Mouse (Mus musculus) thymus, postnatal 14 days (tissue): Measurements from ENCODE around the gene Ms4a14.
"Not testable (repeated sequence)": the region's sequence is repeated elsewhere in the genome, so short reads cannot be mapped to it uniquely, and the experiment has no call there.

Experiments used
- DNase-seq: peaks from one replicate; pipeline ENCODE4 v3.0.0; 2021

Ms4a14 gene

DNA sequence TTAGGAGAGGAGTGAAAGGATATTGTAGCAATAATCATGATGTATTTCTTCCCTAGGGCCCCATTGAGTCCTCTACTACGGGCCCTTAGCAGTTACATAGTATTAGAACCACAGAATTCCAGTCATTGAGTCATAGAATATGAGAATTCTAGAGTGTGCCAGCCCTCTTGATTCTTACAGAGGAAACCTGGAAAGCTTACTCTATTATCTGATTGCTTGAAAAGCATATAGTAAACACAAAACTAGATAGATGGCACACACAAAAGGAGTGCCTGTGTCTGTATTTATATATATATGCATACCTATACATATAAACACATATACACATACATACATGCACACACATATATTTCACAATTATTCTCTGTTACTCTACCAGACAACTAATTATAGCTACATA is at the start of gene Ms4a14:
Ms4a14 (minus strand) TSS at position 101 of the 400 bp plus-strand sequence.
- no peak for DNase-seq

DNA sequence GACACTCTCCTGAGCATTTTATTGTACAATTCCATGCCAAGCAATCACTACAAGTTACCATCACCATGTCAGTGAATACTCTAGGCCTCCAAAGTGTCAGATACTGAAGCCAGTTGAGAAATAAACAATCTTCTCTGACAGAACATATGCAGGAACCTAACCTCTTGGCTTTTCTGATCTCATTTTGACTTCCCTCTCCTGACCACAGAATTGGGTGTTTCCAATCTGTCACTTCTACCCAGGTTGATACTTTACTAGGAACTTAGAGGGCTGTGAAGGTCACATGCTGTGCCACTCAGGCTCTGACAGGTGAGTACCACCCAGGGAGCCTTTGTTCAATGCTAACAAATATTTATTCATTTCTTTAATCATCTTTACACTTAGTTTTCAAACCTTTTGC is 47.7 kb upstream of the Ms4a14 start:
- DNase-seq: peak; percentile 9

DNA sequence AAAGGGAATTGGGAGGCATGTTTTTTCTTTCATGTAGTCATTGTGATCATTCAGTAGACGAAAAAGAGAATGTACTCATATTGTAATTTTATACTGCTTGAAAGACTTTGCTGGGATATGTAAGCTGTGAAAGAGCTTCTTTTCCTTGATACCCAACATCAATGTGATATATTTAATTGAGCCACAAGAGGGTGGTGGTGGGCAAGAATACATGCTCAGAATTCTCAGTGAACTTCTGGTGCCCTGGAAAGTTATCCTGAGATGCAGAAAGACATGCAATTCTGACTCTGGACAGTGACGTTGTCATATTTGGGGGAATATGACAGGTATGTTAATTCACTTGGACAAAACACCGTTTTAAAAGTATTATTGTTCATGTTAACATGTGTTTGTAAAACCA is 45.9 kb upstream of the Ms4a14 start:
- peak; percentile 38 for DNase-seq

DNA sequence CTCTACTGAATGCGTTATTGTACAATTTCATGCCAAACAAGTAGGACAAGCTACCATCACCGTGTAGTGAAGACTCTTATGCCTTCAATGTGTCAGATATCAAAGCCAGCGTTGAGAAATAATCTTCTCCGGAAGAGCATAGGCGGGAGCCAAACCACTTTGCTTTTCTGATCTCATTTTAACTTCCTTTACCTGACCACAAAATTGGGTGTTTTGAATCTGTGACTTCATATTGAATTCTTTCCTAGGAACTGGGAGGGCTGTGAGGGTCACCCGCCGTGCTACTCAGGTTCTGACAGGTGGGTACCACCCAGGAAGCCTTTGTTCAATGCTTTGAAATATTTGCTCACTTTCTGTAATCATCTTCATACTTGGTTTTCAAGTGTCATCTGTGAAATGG is 41.5 kb upstream of the Ms4a14 start:
- peak; percentile 50 for DNase-seq

DNA sequence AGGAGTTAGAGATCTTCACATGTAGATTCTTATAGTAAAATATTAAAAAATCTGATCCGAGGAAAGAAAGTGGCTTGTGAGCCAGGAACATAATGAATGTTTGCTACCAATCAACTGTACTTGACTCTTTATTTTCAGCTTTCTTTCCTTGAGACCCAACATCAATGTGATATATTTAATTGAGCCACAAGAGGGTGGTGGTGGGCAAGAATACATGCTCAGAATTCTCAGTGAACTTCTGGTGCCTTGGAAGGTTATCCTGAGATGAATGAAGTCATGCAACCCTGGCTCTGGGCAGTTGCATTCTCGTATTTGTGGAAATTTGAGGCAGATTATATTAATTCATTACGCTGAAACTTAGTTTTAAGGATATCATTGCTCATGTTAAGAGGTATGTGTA is 37.6 kb upstream of the Ms4a14 start:
- DNase-seq: peak; percentile 28

DNA sequence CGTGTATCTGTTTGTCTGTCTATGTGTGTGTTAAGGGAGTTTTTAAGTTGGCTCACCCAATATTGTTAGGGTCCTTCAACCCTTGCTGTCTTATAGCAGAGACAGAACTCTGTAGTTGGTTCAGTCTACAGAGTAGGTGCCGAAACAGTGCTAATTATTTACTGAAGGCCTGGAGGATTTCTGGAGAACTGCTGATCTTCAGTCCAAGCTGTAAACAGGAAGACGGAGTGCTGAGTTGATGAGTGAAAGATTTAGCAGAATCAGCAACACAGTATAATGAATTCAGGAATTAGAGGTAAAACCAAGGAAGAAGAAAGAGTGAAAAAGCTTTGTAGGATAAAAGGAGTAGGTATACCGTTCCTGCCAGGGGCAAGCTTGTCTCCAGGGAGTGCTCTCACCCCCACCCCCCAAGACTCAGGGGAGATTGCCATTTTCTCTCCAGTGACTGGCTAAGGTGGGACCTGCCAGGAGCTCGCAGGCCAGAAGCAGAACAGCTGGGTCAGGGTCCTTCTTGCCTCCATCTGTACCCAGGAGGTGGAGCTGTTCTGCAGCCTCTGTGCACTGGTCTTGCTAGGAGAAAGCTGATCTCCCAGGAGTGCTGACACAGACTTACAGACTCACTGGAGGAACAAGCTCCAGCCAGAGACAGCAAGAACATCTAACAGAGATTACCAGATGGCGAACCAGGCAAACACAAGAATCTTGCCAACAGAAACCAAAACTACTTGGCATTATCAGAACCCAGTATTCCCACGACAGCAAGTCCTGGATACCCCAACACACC is 35.6 kb upstream of the Ms4a14 start:
- peak; percentile 30 for DNase-seq

DNA sequence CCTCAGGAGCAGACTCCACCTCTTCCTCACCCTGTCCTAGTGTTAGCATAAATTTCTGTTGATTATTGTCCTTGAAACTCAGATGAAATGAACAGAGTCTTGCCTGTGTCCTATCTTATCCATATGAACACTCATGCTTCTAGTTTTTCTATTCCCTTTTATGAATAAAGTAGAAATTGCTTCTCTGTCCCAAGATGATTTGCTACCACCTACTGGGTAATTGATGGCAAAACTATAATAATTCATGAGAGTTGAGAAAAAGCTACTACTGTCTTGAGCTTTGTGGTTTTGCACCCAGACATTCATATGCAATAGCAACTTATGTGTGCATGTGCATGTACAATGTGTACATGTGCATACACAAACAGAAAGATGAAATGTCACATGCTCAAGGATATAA is 29.7 kb upstream of the Ms4a14 start:
- no peak for DNase-seq

DNA sequence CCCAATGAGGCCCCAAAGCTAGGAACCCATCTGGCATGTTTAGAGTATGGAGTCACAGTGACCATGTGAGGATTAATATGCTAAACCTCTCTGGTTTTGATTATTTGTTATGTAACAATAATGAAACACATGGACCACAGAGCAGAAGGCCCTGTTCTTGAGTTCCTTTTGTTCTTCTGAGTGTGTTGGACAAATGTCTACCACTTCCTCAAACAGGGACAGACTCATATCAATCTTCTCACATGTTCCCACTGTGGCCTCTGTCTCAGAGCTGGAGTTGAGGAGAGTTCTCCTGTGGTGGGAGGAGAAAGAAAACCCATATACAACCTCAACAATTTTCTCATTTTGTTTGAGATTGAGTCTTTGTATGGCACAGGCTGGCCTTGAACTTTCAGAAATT is 28.9 kb upstream of the Ms4a14 start:
- no peak for DNase-seq

DNA sequence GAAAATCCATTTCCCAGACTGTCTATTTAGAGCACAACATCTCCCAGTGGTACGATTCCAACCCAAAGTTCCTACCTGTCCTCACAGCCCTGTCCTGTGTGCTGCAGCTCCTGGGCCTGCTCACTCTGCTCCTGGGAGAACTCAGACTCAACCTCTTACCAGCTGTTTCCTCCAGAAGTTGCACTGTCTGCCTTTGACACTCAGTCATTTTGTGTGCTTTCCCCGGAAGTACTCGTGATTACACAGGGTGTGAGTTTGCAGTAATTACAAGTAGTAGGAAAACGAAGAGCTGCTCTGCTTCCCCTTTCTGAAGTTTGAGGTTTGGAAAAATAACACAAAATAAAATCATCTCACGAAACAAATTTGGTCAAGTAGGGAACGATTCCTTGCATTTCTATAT is 21.7 kb upstream of the Ms4a14 start, which contains the start of gene Ms4a7:
Ms4a7 (minus strand) TSS at position 215 of the 400 bp plus-strand sequence.
- DNase-seq: no peak

DNA sequence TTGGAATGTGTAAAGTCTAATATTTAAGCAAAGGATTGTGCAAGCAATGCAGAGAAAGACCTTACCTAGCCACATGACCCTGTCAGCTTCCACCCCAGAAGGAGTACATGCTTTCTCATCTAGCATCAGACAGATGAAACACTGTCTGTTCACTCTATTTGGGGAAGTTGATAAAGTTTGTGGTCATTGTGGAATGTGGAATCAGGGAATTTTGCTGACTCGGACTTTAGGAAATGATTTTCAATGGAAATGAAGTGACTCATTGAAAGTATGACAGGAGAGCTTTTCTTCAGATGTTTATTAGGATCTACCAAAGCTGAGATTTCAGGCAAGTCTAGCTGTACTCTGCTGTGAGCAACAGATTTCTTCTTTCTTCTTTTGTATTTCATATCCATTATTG is 6.9 kb upstream of the Ms4a14 start:
- DNase-seq: no peak

DNA sequence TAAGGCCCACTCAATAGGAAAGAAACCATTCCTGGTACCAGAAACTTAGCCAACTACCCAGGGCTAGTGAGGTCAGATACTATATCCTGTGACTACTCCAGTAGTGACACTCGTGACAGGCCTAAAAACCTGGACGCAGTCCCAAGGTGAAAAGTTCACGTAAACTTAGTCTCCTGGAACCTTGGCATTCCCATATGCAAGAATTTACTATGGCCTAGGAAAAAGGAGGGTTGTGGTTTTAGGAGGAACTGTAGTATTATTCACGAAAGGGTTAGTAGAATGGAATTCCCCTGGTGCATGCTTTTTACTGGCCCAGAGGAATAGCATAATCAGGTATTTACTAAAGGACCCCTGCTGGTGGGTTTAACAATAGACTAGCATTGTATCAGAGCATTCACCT is 2.5 kb upstream of the Ms4a14 start:
- DNase-seq: no peak

DNA sequence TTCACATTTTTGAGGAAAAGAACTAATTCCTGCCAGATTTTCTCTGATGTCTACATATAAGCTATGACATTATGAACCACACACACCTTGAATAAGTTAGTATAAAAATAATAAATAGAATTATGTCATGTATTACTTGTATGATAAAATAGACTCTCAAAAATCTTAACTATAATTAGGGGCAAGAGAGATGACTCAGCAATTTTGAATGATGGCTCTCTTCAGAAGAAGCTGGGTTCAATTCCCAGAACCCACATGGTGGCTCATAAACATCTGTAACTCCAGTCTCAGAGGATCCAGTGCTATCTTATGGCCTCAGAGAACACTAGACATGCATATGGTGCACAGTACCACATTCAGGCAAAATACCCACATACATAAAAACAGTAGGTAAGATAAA is 5.4 kb downstream of the Ms4a14 start:
- no peak for DNase-seq

DNA sequence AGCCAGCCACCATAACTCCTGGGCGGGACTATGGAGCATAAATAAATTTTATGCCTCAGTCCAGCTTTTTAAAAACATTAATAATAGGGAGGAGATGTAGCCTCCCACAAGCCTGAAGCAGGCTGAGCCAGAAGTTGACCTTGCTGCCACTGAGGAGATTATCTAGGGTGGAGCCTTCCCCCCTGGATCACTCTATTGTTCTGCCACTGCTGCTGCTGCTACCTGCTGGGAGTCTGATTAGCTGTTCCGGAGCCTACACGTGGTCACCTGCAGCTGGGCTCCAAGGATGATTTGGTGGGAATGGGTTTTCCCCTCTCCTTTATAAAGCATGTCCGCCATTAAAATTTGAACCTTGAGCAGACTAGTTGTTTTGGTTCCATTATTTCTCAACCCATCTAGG is 14.7 kb downstream of the Ms4a14 start:
- not testable (repeated sequence) for DNase-seq

DNA sequence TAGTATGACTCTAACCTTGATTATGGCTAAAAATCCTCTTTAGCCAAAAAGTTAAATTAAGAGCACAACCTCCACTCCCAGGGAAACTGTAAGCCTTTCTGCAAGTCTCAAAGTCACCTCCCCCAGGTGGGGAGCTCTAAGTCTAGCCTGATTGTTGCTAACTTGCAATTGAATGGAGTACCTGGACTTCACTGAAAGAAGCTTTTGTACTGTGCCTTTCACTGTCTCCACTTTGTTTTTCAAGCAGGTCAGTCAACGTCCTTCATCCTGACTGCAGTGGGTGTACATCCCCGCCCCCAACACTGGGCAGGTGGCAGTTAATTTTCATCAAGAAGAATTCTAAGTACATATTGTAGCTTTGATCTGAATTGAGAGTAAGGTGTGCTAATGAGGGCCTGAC is 15.3 kb downstream of the Ms4a14 start:
- DNase-seq: no peak

DNA sequence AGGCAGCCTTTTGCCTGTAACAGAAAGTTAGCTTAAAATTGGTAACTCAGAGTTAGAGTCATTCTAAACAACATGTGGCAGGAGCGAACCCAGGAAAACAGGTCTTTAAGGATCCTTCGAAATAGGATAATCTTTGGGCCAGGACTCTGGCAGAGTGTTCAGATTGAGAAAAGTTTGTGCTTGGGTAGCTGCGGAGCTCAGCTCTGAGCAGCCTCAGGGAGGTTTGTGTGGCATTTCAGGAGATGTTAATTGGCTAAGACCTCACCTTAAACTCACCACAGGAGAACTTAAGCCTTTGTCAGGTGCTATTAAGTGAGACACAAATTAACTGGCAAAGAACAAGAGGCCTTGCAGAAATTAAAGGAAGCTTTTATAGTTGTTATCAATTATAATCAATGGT is 20.6 kb downstream of the Ms4a14 start:
- not testable (repeated sequence) for DNase-seq

DNA sequence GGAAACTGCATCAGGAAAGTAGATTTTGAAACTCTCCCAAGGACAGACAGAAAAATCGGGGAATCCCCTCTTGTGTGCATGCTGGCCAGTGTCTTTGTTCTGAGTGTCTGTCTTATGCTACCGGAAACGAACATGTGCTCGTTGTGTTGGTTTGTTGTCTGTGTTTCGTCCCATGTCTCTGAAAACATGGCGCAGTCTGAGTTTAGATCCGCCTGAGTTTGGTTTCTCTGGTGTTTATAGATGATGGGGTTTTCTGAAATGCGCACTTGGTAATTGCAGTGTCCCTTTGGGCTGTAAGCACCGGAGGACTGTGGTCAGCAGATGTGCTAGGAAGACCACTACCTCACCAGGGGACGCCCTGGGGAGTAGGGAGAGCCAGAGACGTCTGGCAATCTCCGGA is 21.3 kb downstream of the Ms4a14 start:
- peak; percentile 8 for DNase-seq

DNA sequence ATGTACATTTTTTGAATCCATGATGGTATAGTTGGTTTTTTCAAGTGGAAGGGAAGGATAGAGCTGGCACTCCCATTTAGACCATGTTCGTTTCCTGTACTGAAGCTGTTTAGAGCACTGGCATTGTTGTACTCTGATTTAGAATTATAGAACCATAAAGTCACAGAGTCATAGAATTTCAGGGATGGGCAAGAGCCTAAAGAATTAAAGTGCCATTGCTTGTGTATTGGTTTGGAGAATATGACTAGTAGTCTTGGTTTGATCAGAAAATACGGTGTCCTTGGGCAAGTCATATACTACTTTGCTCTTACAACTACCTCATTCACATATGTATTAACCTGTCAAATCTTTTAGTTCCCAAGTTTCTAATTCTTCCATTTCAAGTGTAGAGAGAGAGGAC is 30.5 kb downstream of the Ms4a14 start, which contains the start of gene Ms4a5:
Ms4a5 (minus strand) TSS at position 101 of the 400 bp plus-strand sequence.
- DNase-seq: no peak

DNA sequence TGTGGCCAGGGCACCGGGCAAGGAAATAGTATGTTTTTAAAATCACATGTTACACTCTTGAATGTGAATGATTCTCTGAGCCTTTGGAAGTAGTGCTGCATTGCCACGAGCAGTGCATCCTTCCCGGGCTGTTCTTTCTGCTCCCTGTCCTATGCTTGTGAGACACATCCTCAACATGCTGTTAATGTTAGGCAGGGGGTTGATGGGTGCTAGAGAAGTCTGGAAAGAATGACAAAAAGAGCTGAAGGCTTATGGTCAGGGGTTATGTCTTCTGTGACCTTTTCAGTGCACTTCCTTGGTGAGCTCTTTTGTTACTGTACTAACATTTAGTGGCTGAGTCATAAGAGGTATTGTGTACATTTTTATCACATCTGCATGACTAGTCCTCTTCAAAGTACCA is 34.0 kb downstream of the Ms4a14 start:
- DNase-seq: no peak

DNA sequence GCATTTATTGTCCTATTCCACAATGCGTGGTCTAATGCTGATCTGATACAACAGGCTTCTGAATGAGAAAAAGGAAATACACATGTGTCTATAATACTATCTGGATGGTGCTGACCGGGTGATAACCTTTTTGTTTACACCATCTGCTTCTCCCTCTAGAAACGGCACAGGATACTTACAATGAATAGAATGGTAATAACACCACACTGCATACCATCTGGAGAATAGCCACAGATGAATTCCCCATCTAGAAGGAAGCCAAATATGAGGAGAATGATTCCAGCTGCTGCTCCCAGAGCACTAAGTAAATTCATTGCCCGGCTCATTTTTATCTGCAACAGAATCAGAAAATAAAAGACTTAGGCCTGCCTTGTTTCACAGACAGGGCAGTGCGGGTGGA is 37.8 kb downstream of the Ms4a14 start:
- DNase-seq: no peak

DNA sequence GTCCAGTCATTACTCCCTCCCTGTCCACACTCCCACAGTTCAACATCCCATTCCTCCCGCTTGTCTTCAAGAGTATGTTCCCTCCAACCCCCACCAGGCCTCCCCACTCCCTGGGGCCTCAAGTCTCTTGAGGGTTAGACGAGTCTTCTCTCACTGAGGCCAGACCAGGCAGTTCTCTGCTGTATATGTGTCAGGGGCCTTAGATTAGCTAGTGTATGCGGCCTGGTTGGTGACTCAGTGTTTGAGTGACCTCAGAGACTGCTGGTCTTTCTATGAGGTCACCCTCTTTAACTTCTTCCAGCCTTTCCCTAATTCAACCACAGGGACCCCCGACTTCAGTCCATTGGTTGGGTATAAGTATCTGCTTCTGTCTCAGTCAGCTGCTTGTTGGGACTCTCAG is 47.3 kb downstream of the Ms4a14 start:
- no peak for DNase-seq

DNA sequence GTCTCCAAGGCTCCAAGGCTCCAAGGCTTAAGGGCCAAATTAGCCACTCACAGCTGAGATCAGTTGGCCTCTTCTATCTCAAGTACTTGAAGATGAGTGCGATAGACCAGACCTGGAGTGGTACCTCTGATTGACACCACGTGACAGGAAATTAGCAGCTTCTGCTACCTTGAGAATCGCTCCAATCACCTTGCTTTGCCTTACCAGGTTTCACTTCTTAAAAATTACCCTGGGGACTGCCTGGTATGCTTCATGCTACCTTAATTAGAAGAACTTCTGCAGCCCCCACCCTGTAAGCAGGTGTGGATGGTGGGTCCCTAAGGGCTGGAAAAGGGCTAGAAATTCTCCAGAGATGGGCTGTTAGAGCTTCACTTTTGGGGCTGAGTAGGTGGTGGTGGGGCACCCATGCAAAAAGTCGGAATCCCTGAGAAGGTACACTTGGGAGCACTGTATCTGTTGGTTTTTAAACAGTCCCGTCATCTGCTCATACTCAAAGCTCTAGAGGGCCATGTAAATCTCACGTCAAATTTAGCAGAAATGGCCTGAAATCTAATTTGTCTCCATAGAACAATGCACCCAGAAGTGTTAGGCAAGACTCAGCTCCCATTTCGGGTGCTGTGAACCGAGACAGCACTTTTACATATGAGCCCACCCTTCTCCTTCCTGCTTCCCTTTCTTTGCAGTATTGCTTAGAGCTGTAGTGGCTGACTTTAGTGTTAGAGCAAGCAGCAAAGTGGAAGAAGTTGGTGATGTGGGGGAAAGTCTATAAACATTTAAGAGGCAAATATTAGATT is 48.0 kb downstream of the Ms4a14 start, which contains the start of gene Ms4a1:
Ms4a1 (minus strand) TSS at position 190 of the 794 bp plus-strand sequence.
- no peak for DNase-seq

DNA sequence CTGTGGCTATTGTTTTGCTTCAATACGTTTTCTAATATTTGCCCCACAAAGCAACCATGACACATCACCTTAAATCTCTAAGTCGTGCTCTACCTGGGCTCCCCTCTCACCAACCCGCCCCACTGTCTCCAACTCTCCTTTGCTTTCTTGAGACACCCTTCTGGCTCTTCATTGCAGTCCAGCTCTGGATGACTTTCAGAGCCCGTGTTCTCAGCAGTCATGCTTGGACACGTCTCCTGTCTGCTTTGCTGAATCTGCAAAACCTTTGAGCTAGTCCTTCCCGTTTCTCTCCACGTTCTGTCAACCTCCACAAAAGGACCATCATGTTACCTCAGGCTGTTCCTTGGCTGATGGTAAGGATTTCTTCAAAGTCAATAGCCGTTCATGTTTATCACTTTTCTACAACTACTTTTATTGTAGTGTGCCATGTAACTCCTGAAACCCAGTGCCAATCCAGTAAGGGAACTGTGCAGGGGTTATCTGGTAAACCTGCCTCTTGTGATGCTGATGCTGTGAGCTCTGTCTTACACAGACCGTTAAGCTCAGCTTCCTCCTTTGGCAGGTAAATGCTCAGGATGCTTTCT is 49.6 kb downstream of the Ms4a14 start:
- no peak for DNase-seq

DNA sequence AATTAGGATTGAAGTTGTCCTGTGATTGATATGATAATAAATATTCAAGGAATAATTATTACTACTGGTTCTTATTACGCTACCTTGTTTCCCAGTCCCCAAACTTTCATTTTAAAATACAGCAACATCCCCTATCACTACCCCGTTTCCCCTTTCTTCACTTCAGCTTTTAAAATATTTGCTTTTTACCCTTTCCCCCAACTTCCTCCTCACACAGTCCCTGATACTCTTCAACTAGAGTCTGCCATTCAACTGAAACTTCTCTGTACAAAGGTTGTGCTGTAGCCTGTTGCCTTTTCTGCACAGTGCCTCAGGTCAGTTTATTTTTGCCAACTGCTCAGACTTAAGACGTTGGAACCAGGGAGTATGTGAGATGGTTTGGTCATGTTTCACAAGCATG is 50.7 kb downstream of the Ms4a14 start:
- DNase-seq: no peak

DNA sequence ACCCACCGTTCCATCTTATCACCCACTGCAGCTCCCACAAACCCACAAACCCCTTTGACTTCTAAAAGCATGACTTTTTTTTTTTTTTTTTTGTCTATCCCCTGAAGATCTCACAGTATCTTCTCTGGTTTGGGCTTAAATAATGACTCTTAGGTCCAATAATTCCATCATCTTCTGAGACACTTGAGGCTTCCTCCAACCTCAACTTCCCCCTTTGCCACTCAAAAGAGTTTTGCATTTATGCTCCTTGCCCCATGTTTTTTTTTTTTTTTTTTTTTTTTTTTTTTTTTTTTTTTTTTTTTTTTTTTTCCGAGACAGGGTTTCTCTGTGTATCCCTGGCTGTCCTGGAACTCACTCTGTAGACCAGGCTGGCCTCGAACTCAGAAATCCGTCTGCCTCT is 51.3 kb downstream of the Ms4a14 start:
- not testable (repeated sequence) for DNase-seq
